Mouse (Mus musculus) gonadal fat pad, adult 2 months (tissue): ENCODE results near the gene Rorb. TPM values are rescaled to one million over a fixed set of nuclear protein-coding genes. Genes with fewer than 3 reads are reported as not detected.

Experiments
- DNase-seq: peaks from one replicate; pipeline ENCODE4 v3.0.0-alpha.2; 2012; ENCODE audit warnings: low read depth
- polyA plus RNA-seq: library from polyadenylated mRNA; depleted of rRNA; stranded (reverse); fragments of >200 nt; gene quantifications from 2 replicates; pipeline ENCODE4 v1.2.3, GENCODE M21; 2012; rRNA removed

Gene Rorb
- 0.07 and 0.09 TPM in 2 replicates for polyA plus RNA-seq

- DNase-seq = no peak
Measured at GRCm38 (mm10) chr19:19110793-19111427, at the start of gene Rorb. Gene Rorb, minus strand, starts transcription at chr19:19111196.

GRCm38 (mm10) chr19:19148847-19149246 lies 37.9 kb upstream of the Rorb start:
- DNase-seq = no peak

GRCm38 (mm10) chr19:19144447-19144846 lies 33.5 kb upstream of the Rorb start:
- no peak for DNase-seq

DNA sequence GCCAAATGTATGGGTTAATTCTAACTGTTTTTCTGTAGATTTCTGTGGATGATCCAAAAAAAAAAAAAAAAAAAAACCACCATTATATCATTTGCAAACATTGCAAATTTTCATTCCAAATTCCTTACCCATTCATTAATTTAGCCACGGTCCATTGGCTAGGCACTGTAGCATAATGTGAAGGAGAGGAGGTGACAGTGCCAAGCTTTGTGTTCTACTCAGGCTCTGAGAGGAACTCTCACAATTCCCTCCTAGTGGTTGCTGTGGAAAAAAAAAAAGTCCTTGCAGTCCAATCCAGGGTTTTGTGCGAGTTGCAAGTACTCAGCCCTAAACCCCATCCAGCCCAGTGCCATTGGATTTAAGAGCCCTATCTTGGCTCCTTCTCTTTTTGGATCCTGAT lies 25.9 kb upstream of the Rorb start:
- DNase-seq = no peak

- no peak for DNase-seq
Measured at GRCm38 (mm10) chr19:19135838-19136237, 24.8 kb upstream of the Rorb start.

DNA sequence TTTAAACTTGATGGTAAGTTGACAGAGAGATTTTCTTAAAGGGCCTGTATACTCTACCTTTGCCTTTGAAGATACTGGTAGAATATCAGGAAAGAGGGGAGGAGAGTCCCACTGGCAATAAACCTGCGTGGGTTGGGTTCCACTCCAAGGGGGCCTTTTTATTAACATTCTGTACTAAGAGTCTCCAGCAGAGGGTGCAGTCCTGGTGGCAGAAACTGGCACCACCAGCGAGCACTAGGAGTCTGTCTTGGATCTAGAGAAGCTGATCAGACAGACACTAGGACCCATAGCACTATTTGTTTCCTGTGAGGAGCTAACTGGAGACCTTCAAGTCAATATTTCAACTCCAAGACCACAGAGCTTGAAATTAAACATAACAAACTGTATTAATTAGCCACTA lies 11.3 kb upstream of the Rorb start:
- no peak for DNase-seq

GRCm38 (mm10) chr19:19112180-19112579 lies 1.2 kb upstream of the Rorb start:
- no peak for DNase-seq

- DNase-seq = no peak
Measured at GRCm38 (mm10) chr19:19111428-19112170, 603 bp upstream of the Rorb start.

DNA sequence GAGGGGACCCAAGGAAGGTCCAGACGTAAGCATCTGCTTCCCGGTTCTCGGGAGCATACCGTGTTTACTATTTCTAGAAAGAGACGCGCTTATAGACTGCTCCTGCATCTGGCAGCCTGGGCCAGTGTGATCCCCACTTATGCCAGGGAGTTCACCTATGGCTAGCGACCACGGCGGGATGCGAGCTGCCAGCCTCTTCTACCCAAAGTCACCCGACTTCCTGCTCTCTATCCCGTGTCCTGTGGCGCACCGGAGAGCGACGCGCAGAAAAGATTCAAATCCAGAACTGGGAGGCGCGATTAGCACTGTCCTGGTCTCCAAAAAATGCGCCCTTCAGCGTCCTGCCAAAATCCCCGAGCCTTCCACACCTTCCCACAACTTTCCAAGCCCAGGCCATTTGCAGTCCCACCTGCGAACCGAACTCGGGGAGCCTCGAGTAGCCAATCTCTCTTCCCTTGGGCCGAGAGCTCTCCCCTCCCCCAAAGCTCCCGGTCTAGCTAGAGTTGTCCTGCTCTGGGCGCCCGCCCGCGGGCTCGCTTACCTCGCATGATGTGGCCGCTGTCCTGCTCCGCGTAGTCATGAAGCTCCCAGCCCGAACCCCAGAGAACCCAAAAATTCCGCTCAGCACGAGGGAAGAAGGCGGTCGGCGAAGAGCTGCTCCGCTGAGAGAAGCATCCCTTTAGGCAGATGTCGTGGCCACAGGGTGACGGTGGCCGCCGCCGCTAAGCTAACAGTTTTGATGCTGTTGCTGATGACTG lies 806 bp downstream of the Rorb start:
- DNase-seq = no peak

GRCm38 (mm10) chr19:19108596-19109381 lies 2.2 kb downstream of the Rorb start:
- DNase-seq = no peak

GRCm38 (mm10) chr19:19104581-19104980 lies 6.4 kb downstream of the Rorb start:
- DNase-seq = no peak

GRCm38 (mm10) chr19:19097149-19097548 lies 13.8 kb downstream of the Rorb start:
- DNase-seq = no peak

GRCm38 (mm10) chr19:19089427-19089826 lies 21.6 kb downstream of the Rorb start:
- no peak for DNase-seq

DNA sequence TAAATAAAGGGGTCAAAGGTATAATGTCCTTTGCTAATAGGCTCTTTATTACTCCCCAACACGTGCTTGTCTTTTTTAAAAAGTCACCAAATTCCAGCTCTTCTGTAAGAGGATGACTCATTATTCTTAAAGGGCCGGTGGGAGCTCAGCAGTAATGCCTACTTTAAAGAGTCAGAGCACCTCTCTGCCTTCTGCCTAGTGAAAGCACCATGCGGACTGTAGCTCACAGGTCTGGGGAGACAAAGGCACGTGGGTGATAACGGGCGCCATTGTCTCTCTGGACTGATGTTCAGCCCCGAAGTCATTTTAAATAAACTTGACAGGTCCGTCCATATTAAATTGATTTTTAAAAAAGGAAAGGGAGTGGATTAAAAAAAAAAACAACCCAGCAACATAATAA lies 33.1 kb downstream of the Rorb start:
- DNase-seq = no peak

GRCm38 (mm10) chr19:19074756-19075155 lies 36.2 kb downstream of the Rorb start:
- DNase-seq = no peak

- no peak for DNase-seq
Measured at GRCm38 (mm10) chr19:19058710-19059398, 52.1 kb downstream of the Rorb start.

- DNase-seq = no peak
Measured at GRCm38 (mm10) chr19:19058201-19058600, 52.8 kb downstream of the Rorb start.

DNA sequence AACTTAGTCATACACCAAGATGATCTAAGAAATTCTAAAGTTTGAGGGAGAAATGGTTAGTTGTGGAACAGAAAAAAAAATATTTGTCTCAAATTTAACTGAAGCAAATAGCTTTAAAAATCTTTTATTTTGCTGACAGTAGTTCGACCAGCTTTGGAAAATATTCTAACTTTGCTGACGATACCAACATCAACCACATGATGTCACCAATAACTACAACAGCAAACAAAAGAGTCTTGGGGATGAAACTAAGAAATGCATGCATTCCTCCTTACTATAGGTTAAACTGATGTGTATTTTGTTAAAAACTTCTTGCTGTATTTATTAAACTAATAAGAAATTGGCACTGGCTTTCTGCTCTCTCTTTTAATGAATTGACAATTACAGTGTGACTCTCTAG lies 67.9 kb downstream of the Rorb start:
- DNase-seq = no peak

GRCm38 (mm10) chr19:19040800-19041199 lies 70.2 kb downstream of the Rorb start:
- DNase-seq = no peak

- no peak for DNase-seq
Measured at GRCm38 (mm10) chr19:19034482-19035315, 76.3 kb downstream of the Rorb start.
